Mouse (Mus musculus) testis, adult 2 months (tissue): Measurements from ENCODE around the gene Fam174b. TPM values are rescaled to one million over a fixed set of nuclear protein-coding genes. Genes with fewer than 3 reads are reported as not detected.

Experiments used
- H3K27ac ChIP-seq: fragments of 200-500 bp; 2 replicates; pipeline ENCODE4 v1.5.1; 2012; ENCODE audit warnings: low read depth, low read length; ENCODE audit not compliant: control insufficient read depth, insufficient read depth
- H3K27me3 ChIP-seq: fragments of 200-500 bp; 2 replicates; pipeline ENCODE4 v1.6.1; 2012; ENCODE audit warnings: mild to moderate bottlenecking, low read length, moderate library complexity; ENCODE audit not compliant: control insufficient read depth, insufficient read depth
- H3K36me3 ChIP-seq: fragments of 200-500 bp; 2 replicates; pipeline ENCODE4 v1.6.1; 2012; ENCODE audit warnings: mild to moderate bottlenecking, low read length; ENCODE audit not compliant: control insufficient read depth, insufficient read depth
- H3K4me1 ChIP-seq: fragments of 200-500 bp; 2 replicates; pipeline ENCODE4 v1.6.1; 2012; ENCODE audit warnings: low read length; ENCODE audit not compliant: control insufficient read depth, insufficient read depth
- H3K4me3 ChIP-seq: fragments of 200-500 bp; 2 replicates; pipeline ENCODE4 v1.5.1; 2012; ENCODE audit warnings: low read depth, mild to moderate bottlenecking, low read length, moderate library complexity, mixed read lengths; ENCODE audit not compliant: control insufficient read depth
- CTCF ChIP-seq: fragments of 200-500 bp; IDR thresholded peaks from 2 replicates; pipeline ENCODE4 v1.5.1; 2012; ENCODE audit warnings: low read depth, mild to moderate bottlenecking, inconsistent platforms, low read length, moderate library complexity; ENCODE audit not compliant: control insufficient read depth, insufficient read depth, insufficient replicate concordance
- POLR2A ChIP-seq: fragments of 200-500 bp; IDR thresholded peaks from 2 replicates; pipeline ENCODE4 v1.6.1; 2012; ENCODE audit warnings: low read depth, mild to moderate bottlenecking, inconsistent platforms, low read length, moderate library complexity; ENCODE audit not compliant: control insufficient read depth
- polyA plus RNA-seq: library from polyadenylated mRNA; depleted of rRNA; stranded (reverse); fragments of >200 nt; gene quantifications from 2 replicates; pipeline ENCODE4 v1.2.3, GENCODE M21; 2012

Gene Fam174b
- polyA plus RNA-seq, 1 experiment: 0.12 TPM

- no peak overlapping the region for H3K4me3 ChIP-seq
- TF ChIP-seq POLR2A (no peak), CTCF (no peak)
Observed at GRCm38 (mm10) chr7:73749983-73750382, 9.9 kb downstream of the Fam174b start.

GRCm38 (mm10) chr7:73753598-73753997 is 13.5 kb downstream of the Fam174b start:
- Histone ChIP-seq H3K4me3 (no peak overlapping the region), H3K27ac (no peak overlapping the region), H3K4me1 (no peaks in the 10 kb centered on the region), H3K36me3 (no peaks in the 10 kb centered on the region), H3K27me3 (no peaks in the 10 kb centered on the region)
- TF ChIP-seq POLR2A (no peak), CTCF (no peak)

More at GRCm38 (mm10) chr7:73749983-73750382, 9.9 kb downstream of the Fam174b start:
- no peaks in the 10 kb centered on the region for H3K4me1 ChIP-seq
- no peak overlapping the region for H3K27ac ChIP-seq
- no peaks in the 10 kb centered on the region for H3K27me3 ChIP-seq
- H3K36me3 ChIP-seq: no peaks in the 10 kb centered on the region

GRCm38 (mm10) chr7:73755377-73756110 is 15.4 kb downstream of the Fam174b start:
- Histone ChIP-seq H3K4me3 (no peak overlapping the region), H3K4me1 (no peaks in the 10 kb centered on the region), H3K27ac (no peak overlapping the region), H3K27me3 (no peaks in the 10 kb centered on the region; the same call in 1 of the 2 replicates), H3K36me3 (no peaks in the 10 kb centered on the region)
- TF ChIP-seq CTCF: no peak
- TF ChIP-seq POLR2A: no peak

GRCm38 (mm10) chr7:73761691-73762189 is 21.6 kb downstream of the Fam174b start:
- TF ChIP-seq CTCF: no peak
- TF ChIP-seq POLR2A: no peak
- Histone ChIP-seq H3K27ac (no peak overlapping the region), H3K4me1 (no peaks in the 10 kb centered on the region), H3K36me3 (no peaks in the 10 kb centered on the region), H3K4me3 (no peak overlapping the region), H3K27me3 (no peaks in the 10 kb centered on the region; the same call in 1 of the 2 replicates)

- Histone ChIP-seq H3K27me3 (no peaks in the 10 kb centered on the region; the same call in 1 of the 2 replicates), H3K27ac (no peak overlapping the region), H3K4me3 (no peak overlapping the region), H3K36me3 (no peaks in the 10 kb centered on the region), H3K4me1 (no peaks in the 10 kb centered on the region)
- no peak for TF ChIP-seq POLR2A
- no peak for TF ChIP-seq CTCF
Observed at GRCm38 (mm10) chr7:73764679-73765078, 24.6 kb downstream of the Fam174b start.

- no peaks in the 10 kb centered on the region for H3K27me3 ChIP-seq
- H3K27ac ChIP-seq: no peak overlapping the region
- no peak overlapping the region for H3K4me3 ChIP-seq
- TF ChIP-seq CTCF (no peak), POLR2A (no peak)
- H3K4me1 ChIP-seq: no peaks in the 10 kb centered on the region
- H3K36me3 ChIP-seq: no peaks in the 10 kb centered on the region
Observed at GRCm38 (mm10) chr7:73765186-73765903, 25.2 kb downstream of the Fam174b start.

GRCm38 (mm10) chr7:73769224-73769623 is 29.1 kb downstream of the Fam174b start:
- H3K27ac ChIP-seq: no peak overlapping the region
- peaks cover 11% of the 10 kb centered on the region for H3K4me1 ChIP-seq
- no peaks in the 10 kb centered on the region for H3K36me3 ChIP-seq
- no peak overlapping the region for H3K4me3 ChIP-seq
- H3K27me3 ChIP-seq: no peaks in the 10 kb centered on the region
- no peak for TF ChIP-seq CTCF
- TF ChIP-seq POLR2A: no peak
